Mouse (Mus musculus): ENCODE data around the gene Hmcn2.

- TF ChIP-seq POLR2A (IDR thresholded peaks at IDR 0.05; ENCODE audit: insufficient read depth, low read depth, low read length) (no peak), CTCF (IDR thresholded peaks at IDR 0.05; ENCODE audit: insufficient read depth, low read depth, low read length) (peak; percentile 80; the same call in 1 of the 2 replicates)
Observed at GRCm38 (mm10) chr2:31460025-31460571, 145.9 kb downstream of the Hmcn2 start.
